Mouse (Mus musculus) lung, adult 18-20 months (tissue): ENCODE results near the gene Tmem169.

Experiments
- DNase-seq, 2 experiments: peaks; one replicate each; pipeline ENCODE4 v3.0.0; 2022; ENCODE audit warnings: mixed read lengths in 2 of 2

Gene Tmem169

GRCm38 (mm10) chr1:72334807-72335206, 50.6 kb downstream of the Tmem169 start:
- no peak for DNase-seq

- DNase-seq = no peak
These were observed 52.6 kb downstream of the Tmem169 start for GRCm38 (mm10) chr1:72336780-72337179.

GRCm38 (mm10) chr1:72338341-72338740, 54.2 kb downstream of the Tmem169 start:
- DNase-seq = no peak

- no peak for DNase-seq
These were observed 63.7 kb downstream of the Tmem169 start for GRCm38 (mm10) chr1:72347873-72348272.
